Mouse (Mus musculus): ENCODE data around the gene Colgalt2.

Gene Colgalt2

DNA sequence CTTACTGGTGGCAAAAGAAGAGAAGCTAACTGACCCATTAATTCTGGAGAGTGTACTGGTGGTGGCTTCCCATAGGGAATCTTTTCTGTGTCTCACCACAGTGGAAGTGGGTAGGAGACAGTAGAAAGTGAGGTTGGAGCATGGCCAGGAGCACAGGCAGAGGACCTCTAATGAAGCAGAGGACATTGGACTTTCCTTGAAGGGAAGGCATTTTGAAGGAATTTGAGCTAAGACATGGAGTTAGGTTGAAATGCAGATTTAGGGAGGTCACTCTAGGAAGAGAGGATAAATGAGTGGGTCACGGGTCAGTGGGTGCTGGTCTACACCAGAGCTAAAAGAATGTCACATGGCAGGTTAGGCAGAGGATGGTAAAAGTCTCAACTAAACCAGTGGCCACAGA, 91.2 kb downstream of the Colgalt2 start:
- DNase-seq (ENCODE audit: low spot score in 2 of 2): no peak

- no peak for DNase-seq (ENCODE audit: low spot score in 2 of 2)
Observed at GRCm38 (mm10) chr1:152492258-152492657, 92.6 kb downstream of the Colgalt2 start.

- no peak for DNase-seq (ENCODE audit: low spot score in 2 of 2)
Observed at GRCm38 (mm10) chr1:152496831-152497230, 97.2 kb downstream of the Colgalt2 start.

DNA sequence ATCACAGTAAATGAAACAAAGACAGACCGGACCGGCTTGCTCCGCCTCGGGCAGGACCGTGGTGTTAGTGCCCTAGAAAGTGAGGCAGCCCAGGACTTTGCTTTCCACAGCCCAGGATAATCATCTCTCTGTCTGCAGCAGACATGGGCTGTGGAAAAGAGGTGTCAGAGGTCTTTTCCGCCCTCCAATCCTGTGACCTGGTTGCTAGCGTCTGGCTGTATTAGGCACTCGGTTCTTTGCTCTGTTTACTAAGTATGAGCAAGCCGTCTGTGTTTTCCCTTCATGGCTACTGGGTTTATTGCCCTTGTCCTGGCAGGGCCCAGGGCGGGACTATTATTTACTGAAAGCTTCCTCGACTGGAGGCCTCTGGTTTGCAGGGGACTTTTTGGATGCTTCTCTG, 98.0 kb downstream of the Colgalt2 start:
- no peak for DNase-seq (ENCODE audit: low spot score in 2 of 2)

- DNase-seq (ENCODE audit: low spot score in 2 of 2): peak in 1 of 2 experiments; percentile 8
Observed at GRCm38 (mm10) chr1:152499802-152500201, 100.2 kb downstream of the Colgalt2 start.

DNA sequence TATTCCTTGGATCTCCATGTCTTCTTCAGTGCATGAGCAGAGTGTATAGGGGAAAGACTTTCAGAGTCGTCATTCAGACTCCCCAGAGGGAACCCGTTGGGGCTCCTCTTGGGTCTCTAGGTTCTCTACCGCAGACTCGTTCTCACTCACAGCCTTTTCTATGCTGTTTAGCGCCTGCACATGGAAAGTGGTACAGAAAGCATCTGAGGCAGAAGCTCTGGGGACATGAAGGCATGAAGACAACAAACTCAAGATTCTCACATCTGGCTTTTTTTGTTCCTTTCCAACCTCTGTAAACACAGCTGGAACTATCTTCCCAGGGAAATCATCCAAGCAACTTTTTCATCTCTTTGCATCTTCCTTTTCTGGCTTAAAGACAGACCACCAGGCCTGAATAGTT, 106.5 kb downstream of the Colgalt2 start:
- DNase-seq (ENCODE audit: low spot score in 2 of 2): no peak

DNA sequence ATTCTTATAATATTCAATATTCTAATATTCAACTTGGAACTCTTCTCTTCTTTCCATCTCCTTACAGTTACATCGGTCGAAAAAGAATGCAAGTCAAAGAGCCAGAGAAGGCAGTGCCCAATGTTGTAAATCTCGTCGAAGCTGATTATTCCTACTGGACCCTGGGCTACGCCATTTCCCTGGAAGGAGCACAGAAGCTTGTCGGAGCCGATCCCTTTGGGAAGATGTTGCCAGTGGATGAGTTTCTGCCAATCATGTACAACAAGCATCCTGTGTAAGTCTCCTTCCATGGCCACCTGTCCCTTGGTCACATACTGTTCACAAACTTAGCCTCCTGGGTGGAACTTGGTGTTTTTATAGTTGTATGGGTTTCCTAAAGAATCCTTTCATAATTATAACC, 107.1 kb downstream of the Colgalt2 start:
- DNase-seq (ENCODE audit: low spot score in 2 of 2): no peak

GRCm38 (mm10) chr1:152508481-152509220, 109.0 kb downstream of the Colgalt2 start:
- no peak for DNase-seq (ENCODE audit: low spot score in 2 of 2)

GRCm38 (mm10) chr1:152511237-152511636, 111.6 kb downstream of the Colgalt2 start:
- peak; percentile 56 to 64 for DNase-seq (ENCODE audit: low spot score in 2 of 2)

DNA sequence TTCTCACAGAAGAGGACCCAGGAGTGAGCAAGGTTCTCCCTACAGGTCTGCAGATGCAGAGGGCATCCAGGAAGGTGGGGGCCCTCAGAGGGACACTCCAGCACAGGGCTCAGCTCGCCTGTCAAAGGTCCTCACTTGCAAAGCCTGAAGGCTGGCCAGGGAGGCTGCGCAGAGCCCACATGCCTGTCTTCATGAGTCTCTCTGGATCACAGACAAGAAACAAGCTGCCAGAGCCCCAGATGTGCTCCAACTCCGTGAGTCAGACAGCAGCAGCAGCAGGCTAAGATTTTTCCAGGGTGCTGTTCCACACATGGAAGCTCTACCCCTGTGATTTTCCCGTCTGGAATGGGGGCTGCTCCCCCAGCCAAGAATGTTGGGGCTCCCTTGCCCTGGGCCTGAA, 114.6 kb downstream of the Colgalt2 start:
- DNase-seq (ENCODE audit: low spot score in 2 of 2): no peak

DNA sequence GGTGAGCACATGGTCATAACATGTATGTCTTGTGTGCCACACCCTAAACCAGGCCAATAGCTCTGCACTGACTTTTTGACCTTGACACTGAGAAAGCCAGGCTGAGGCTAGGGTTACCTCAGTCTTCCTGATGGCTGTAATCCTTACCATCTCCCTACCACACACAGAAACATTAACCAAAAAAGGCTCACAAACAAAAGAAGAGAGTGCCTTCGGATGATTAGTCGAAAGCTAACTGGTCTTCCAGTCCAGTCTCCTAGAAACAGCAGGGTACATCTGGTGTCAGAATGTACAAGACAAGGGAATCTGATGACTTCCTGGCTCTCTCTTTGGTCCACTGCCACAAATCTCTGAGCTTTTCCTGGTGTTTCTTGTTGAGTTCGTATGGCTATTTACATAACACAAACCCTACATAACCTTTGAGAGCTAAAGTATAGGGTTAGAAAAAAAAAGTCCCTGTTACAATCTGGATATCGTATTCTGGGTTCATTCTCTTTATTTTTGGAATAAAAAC, 117.5 kb downstream of the Colgalt2 start:
- no peak for DNase-seq (ENCODE audit: low spot score in 2 of 2)

DNA sequence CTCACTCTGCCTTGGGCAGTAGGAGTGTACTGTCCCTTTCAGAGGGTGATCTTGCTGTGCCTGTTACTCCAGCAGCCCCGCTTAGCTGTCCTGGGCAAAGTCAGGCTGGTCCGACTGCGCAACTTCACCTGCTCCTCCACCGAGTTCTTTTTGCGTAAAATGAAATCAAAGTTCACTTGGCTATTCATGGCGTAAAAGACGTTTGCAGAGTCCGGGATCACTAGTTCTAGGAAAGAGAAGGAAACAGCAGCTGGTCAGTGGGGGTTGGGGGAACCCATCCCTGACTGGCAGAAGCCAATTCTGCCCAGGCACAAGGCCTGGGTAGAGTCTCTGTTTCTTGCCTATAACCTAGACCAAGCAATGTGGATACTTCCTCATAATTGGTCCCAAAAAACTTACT, 119.3 kb downstream of the Colgalt2 start:
- DNase-seq (ENCODE audit: low spot score in 2 of 2): no peak

- DNase-seq (ENCODE audit: low spot score in 2 of 2): peak; percentile 28 to 53
Observed at GRCm38 (mm10) chr1:152520798-152521575, 121.4 kb downstream of the Colgalt2 start.

- DNase-seq (ENCODE audit: low spot score in 2 of 2): no peak
Observed at GRCm38 (mm10) chr1:152522226-152522625, 122.6 kb downstream of the Colgalt2 start.

DNA sequence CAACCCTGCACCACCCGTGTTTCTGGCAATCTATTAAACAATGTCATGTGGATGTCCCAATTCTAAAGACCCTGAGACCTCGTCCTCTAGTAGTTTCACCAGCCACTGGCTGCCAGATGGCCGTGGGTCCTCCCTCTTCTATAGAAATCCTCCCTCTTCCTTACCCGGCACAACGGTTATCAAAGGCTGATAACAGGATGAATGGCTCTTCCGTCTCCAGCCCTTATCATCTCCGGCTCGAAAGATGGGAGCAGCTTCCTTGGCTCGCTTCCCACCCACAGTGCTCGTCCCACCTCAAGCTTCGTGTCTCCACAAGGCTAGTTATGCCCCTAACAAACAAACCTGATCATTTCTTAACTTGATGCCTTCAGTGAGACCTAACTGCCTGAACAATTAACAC, 123.7 kb downstream of the Colgalt2 start:
- DNase-seq (ENCODE audit: low spot score in 2 of 2): no peak

DNA sequence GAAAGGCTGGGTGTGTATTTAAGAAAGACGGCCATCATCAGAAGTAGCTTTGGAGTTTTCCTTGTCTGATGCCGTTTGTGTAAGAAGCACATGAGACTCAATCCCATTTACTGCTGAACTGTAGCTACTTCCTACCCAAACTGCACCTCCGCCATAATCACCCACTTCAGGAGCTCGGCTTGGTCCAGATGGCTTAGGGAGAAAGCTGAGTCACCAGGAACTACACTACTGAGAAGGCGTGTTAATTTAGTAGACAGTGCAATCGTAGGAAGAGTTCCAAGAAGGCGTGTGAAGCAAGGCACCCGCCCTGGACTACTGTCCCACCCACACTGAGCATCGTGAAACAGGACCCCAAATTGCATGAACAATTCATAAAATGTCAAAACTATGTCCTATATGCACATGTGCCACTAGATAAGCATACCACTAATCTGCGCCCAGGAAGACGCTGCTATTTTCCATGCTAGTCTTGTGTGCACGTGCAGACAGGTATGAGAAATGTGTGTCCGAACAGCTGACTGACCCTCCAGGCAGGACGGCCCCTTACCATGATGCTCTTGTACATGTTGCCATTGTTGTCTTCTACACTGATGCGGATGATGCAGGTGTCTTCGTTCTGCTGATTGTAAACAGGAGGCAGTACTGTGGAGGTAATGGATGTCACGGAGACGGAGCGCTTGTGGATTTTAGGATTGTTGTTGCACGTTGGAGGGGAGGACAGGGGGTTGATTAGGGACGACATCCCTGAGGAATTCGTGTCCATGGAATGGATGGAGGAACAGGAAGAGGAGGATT, 124.7 kb downstream of the Colgalt2 start:
- no peak for DNase-seq (ENCODE audit: low spot score in 2 of 2)

DNA sequence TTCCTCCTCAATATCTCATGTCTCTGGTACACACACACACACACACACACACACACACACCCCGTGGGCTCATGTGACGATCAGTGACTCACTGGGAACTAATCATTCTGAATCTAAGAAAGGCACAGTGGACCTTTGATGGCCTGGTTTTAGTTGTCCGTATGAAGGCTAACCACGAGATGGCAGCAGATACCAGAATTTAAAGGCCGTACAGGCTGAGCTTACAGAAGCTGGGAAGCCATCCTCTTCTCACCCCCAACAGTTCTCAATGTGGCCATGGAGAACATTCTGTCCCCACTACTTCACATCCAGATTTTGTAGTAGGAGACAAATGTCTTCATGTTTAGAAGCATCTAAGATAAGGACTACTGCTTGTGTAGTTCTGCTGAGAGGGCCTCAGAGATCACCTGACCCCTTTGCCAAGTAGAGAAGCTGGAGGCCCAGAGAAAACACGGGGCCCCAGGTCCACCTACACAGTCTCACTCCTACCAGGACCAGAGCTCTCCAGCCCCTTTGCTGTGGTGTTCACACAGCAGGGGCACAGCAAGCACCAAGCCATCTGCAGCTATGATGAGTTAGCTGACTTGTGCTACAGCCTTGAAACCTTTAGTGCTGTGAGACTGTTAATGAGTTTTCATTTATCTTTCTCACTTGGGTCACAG, 125.5 kb downstream of the Colgalt2 start:
- peak; percentile 55 to 70 for DNase-seq (ENCODE audit: low spot score in 2 of 2)

- DNase-seq (ENCODE audit: low spot score in 2 of 2): no peak
Observed at GRCm38 (mm10) chr1:152526154-152526553, 126.5 kb downstream of the Colgalt2 start.

DNA sequence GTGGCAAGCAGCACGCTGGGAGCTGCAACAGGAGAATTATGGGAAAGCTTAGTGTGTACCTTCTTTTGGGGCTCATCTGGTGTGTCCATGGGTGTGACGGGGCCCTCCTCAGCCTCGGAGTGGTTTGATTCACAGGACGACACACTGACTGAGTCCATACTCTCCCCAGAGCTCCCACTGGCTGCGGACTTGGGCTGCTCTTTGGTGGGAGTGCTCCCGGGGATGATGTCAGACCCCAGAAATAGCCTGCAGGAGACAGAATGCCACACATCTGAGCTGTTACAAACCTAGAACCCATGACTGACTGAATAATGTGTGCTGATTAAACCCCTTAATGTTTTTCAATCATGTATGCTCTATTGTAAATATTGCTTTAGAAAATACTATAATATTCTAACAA, 128.6 kb downstream of the Colgalt2 start:
- no peak for DNase-seq (ENCODE audit: low spot score in 2 of 2)

- peak in 1 of 2 experiments; percentile 9 for DNase-seq (ENCODE audit: low spot score in 2 of 2)
Observed at GRCm38 (mm10) chr1:152528778-152529177, 129.1 kb downstream of the Colgalt2 start.

DNA sequence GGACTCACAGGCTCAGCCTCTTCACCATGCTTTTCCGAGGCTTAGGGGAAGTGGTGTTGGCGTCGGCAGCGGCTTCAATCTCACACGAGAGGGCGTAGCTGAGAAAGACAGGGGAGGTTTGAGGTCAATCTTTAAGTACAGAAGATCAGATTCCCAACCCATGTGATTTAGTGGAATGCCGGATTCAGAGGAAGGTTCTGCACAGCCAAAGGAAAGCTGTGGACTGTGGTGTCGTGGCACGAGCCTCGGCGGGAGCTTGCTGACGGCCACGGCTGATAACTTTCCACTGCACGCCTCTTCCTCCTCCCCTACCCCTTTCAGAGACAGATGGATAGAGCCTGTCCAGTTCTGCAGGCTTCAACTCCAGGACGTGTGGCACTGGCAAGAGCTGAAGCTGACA, 131.9 kb downstream of the Colgalt2 start:
- no peak for DNase-seq (ENCODE audit: low spot score in 2 of 2)

- no peak for DNase-seq (ENCODE audit: low spot score in 2 of 2)
Observed at GRCm38 (mm10) chr1:152534531-152534930, 134.9 kb downstream of the Colgalt2 start.

Measured in natural killer cell, adult 2 months (primary cell).